Mouse (Mus musculus): Measurements from ENCODE around the gene Ppm1j. TPM values are rescaled to one million over a fixed set of nuclear protein-coding genes. Genes with fewer than 3 reads are reported as not detected.

Ppm1j gene
- total and polyA plus RNA-seq, 2 experiments from 2014 or later: 67.8 to 84.0 TPM

DNA sequence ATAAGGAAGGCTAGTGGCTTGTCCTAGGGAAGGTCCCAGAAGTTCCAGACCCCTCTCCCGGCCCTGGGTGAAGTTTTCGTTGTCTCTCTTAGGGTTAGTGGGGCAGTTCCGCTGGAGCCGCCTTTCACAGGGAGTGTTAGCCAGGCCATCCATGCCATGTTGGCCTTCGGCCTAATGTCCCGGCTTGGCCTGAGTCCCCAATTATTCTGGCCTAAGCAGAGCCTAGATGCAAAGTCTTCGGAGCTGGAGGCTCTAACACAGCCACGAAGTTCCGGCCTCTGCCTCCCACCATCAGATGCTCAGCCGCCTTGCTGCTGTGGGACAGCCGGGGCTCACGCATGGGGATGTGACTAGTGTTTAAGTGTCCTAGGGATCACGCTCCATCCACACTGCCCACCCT, 9.0 kb downstream of the Ppm1j start:
- Histone ChIP-seq H3K4me2 (ENCODE audit: low read depth, low read length) (peak overlapping the region; percentile 77), H3K4me1 (ENCODE audit: control insufficient read depth, insufficient read depth) (peaks cover 35% of the 10 kb centered on the region)
- peak; percentile 31 for DNase-seq (ENCODE audit: low spot score)

DNA sequence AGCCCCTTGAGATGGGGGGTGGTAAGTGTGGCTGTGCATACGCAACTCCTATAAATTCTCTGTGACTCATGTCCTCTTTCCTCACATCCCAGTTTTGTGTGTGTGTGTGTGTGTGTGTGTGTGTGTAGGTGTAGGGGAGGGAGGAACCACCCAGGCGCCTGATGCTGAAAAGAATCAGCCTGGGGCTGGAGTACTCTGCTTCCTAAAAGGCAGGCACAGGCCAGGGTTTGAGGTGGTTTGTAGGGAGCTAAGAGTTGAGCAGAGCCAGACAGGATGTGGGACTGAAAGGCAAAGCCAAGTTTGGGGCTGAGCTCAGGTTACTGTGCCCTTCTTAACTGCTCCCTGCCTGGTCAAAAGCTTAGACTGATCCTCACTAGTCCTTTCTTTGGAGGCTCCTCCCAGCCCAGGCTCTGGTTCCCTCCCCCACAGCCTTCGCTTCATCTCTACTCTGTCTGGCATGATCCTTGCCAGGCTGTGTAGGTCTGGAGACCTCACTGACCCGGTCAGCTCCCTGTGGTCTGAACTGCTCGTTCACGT, 9.6 kb downstream of the Ppm1j start:
- peak overlapping the region; percentile 70 for H3K4me3 ChIP-seq (ENCODE audit: low read depth, low read length)
- 10% methylated on average over 6 of the region's 6 CpGs for WGBS
- ATAC-seq (ENCODE audit: insufficient read depth, low read depth) (peak; percentile 3; the same call in 1 of the 2 replicates), DNase-seq (ENCODE audit: low spot score) (peak; percentile 68)
- peaks cover 10% of the 10 kb centered on the region for H3K36me3 ChIP-seq (replicated peaks; ENCODE audit: control insufficient read depth, insufficient read depth, low read length)
- peak overlapping the region; percentile 77 for H3K4me2 ChIP-seq (ENCODE audit: low read depth, low read length)
- H3K27ac ChIP-seq (ENCODE audit: low read depth): peak overlapping the region; percentile 92
- TF ChIP-seq EP300 (IDR thresholded peaks at IDR 0.05; ENCODE audit: low read depth): no peak
- no peaks in the 10 kb centered on the region for H3K27me3 ChIP-seq (ENCODE audit: control insufficient read depth, insufficient read depth, low read length)
- peaks cover 38% of the 10 kb centered on the region for H3K4me1 ChIP-seq (ENCODE audit: control insufficient read depth, insufficient read depth)
- H3K9me3 ChIP-seq (replicated peaks; ENCODE audit: control insufficient read depth, low read length): no peaks in the 10 kb centered on the region
- H3K9ac ChIP-seq (replicated peaks; ENCODE audit: low read depth, low read length): peak overlapping the region; percentile 83

More for the DNA sequence above, 9.0 kb downstream of the Ppm1j start:
- Histone ChIP-seq H3K4me3 (ENCODE audit: low read depth, low read length) (peak overlapping the region; percentile 70), H3K9ac (replicated peaks; ENCODE audit: low read depth, low read length) (peak overlapping the region; percentile 83), H3K27me3 (ENCODE audit: control insufficient read depth, insufficient read depth, low read length) (no peaks in the 10 kb centered on the region), H3K9me3 (replicated peaks; ENCODE audit: control insufficient read depth, low read length) (no peaks in the 10 kb centered on the region), H3K27ac (ENCODE audit: low read depth) (peak overlapping the region; percentile 92), H3K36me3 (replicated peaks; ENCODE audit: control insufficient read depth, insufficient read depth, low read length) (peaks cover 5% of the 10 kb centered on the region)
- ATAC-seq (ENCODE audit: insufficient read depth, low read depth): no peak
- no peak for TF ChIP-seq CTCF (IDR thresholded peaks at IDR 0.05; ENCODE audit: low read depth)
- TF ChIP-seq EP300 (IDR thresholded peaks at IDR 0.05; ENCODE audit: low read depth): no peak
- 6% methylated on average over 13 of the region's 13 CpGs for WGBS

DNA sequence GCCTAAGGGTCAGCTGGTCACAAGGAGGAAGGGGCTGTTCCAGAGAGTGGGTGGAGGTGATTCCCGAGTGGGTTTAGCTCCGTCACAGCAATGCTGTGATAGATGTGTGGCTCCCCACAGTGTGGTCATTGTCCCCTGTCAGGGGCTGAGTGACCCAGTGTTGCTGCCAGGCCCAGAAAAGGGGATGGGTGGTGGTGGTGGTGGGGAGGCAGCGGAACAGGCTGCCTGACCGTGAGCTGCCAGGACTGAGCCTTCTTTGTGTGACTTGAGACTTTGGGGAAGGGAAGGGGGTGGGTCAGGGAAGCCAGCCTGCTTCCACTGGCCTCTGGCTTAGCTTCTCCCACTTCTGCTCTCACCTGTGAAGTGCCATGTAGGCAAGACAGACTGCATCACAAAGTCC, 10.2 kb downstream of the Ppm1j start:
- TF ChIP-seq EP300 (IDR thresholded peaks at IDR 0.05; ENCODE audit: low read depth) (no peak), CTCF (IDR thresholded peaks at IDR 0.05; ENCODE audit: low read depth) (no peak)
- no peak for ATAC-seq (ENCODE audit: insufficient read depth, low read depth)
- H3K4me1 ChIP-seq (ENCODE audit: control insufficient read depth, insufficient read depth): peaks cover 38% of the 10 kb centered on the region

DNA sequence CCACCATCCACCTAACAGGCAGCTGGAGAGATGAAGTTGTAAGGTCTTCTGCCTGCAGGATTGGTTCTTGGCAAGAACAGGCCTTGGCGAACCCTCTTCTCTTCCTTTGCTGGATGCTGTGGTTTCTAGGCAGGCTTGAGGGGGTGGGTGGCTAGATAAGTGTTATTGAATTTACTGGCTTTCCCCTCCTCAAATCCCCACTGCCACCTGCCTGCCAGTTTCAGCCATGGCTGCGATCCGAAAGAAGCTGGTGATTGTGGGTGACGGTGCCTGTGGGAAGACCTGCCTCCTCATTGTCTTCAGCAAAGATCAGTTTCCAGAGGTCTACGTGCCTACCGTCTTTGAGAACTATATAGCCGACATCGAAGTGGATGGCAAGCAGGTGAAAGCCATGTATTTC, 10.8 kb downstream of the Ppm1j start:
- TF ChIP-seq CTCF (IDR thresholded peaks at IDR 0.05; ENCODE audit: low read depth) (no peak), EP300 (IDR thresholded peaks at IDR 0.05; ENCODE audit: low read depth) (no peak)
- no peaks in the 10 kb centered on the region for H3K27me3 ChIP-seq (ENCODE audit: control insufficient read depth, insufficient read depth, low read length)
- ATAC-seq (ENCODE audit: insufficient read depth, low read depth) (no peak), DNase-seq (ENCODE audit: low spot score) (no peak)
- peaks cover 38% of the 10 kb centered on the region for H3K4me1 ChIP-seq (ENCODE audit: control insufficient read depth, insufficient read depth)
- H3K4me3 ChIP-seq (ENCODE audit: low read depth, low read length): no peak overlapping the region
- H3K9ac ChIP-seq (replicated peaks; ENCODE audit: low read depth, low read length): no peak overlapping the region
- peak overlapping the region; percentile 77; the same call in 1 of the 2 replicates for H3K4me2 ChIP-seq (ENCODE audit: low read depth, low read length)
- no peak overlapping the region for H3K27ac ChIP-seq (ENCODE audit: low read depth)
- 88% methylated on average over 8 of the region's 8 CpGs for WGBS
- H3K9me3 ChIP-seq (replicated peaks; ENCODE audit: control insufficient read depth, low read length): no peaks in the 10 kb centered on the region
- peaks cover 22% of the 10 kb centered on the region for H3K36me3 ChIP-seq (replicated peaks; ENCODE audit: control insufficient read depth, insufficient read depth, low read length)

More for the DNA sequence above, 10.2 kb downstream of the Ppm1j start:
- Histone ChIP-seq H3K9me3 (replicated peaks; ENCODE audit: control insufficient read depth, low read length) (no peaks in the 10 kb centered on the region), H3K27ac (ENCODE audit: low read depth) (peak overlapping the region; percentile 92), H3K27me3 (ENCODE audit: control insufficient read depth, insufficient read depth, low read length) (no peaks in the 10 kb centered on the region), H3K36me3 (replicated peaks; ENCODE audit: control insufficient read depth, insufficient read depth, low read length) (peaks cover 16% of the 10 kb centered on the region), H3K9ac (replicated peaks; ENCODE audit: low read depth, low read length) (peak overlapping the region; percentile 83), H3K4me2 (ENCODE audit: low read depth, low read length) (peak overlapping the region; percentile 77), H3K4me3 (ENCODE audit: low read depth, low read length) (peak overlapping the region; percentile 70)
- DNase-seq (ENCODE audit: low spot score): no peak
- 23% methylated on average over 4 of the region's 4 CpGs for WGBS

DNA sequence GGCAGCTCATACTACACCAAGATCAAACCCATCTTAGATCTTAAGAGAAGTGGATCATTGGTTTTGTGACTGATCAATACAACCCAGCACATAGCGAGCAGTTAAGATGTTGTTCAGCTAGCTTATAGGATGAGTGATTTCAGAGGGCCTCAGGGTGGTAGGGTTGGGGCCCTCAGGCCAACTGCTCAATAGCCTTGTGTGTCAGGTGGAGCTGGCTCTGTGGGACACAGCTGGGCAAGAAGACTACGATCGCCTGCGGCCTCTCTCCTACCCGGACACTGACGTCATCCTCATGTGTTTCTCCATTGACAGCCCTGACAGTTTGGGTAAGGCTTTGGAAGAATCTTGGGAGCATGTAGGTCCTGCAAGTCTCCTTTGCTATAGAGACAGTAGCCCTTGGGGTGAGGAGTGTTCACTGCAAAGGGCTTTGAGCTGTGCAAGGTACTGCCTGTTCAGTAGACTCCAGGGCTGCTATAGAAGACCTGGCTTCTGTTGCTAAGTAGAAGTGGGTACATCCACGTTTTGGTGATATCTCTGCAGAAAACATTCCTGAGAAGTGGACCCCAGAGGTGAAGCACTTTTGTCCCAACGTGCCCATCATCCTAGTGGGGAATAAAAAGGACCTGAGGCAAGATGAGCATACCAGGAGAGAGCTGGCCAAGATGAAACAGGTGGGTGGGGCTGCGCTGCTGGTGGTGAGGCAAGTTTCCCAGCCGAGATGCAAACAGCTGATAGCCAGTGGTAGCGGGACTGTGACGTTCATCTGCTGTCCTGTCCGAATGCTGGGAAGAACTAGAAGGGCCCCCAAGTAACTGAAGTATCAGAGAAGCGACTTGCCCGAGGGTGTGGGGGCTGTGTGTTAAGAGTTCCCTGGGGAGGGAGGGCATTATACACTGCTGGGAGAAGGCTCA, 11.8 kb downstream of the Ppm1j start:
- no peak overlapping the region for H3K4me2 ChIP-seq (ENCODE audit: low read depth, low read length)
- 51% methylated on average over 15 of the region's 15 CpGs for WGBS
- no peaks in the 10 kb centered on the region for H3K9me3 ChIP-seq (replicated peaks; ENCODE audit: control insufficient read depth, low read length)
- ATAC-seq (ENCODE audit: insufficient read depth, low read depth) (no peak), DNase-seq (ENCODE audit: low spot score) (no peak)
- H3K36me3 ChIP-seq (replicated peaks; ENCODE audit: control insufficient read depth, insufficient read depth, low read length): peaks cover 31% of the 10 kb centered on the region
- no peak overlapping the region for H3K9ac ChIP-seq (replicated peaks; ENCODE audit: low read depth, low read length)
- TF ChIP-seq CTCF (IDR thresholded peaks at IDR 0.05; ENCODE audit: low read depth) (no peak), EP300 (IDR thresholded peaks at IDR 0.05; ENCODE audit: low read depth) (no peak)
- peaks cover 38% of the 10 kb centered on the region for H3K4me1 ChIP-seq (ENCODE audit: control insufficient read depth, insufficient read depth)
- H3K27me3 ChIP-seq (ENCODE audit: control insufficient read depth, insufficient read depth, low read length): no peaks in the 10 kb centered on the region
- H3K4me3 ChIP-seq (ENCODE audit: low read depth, low read length): no peak overlapping the region
- 0 out of 2 replicates have a peak overlapping the region, but pooled peaks have one; percentile 79 for H3K27ac ChIP-seq (ENCODE audit: low read depth)
